Mouse (Mus musculus): Measurements from ENCODE around the gene Rtn4. TPM values are rescaled to one million over a fixed set of nuclear protein-coding genes. Genes with fewer than 3 reads are reported as not detected.

Gene Rtn4
- polyA plus RNA-seq, 1 experiment from 2014 or later: 42.8 TPM

GRCm38 (mm10) chr11:29727901-29728300, 35.2 kb downstream of the Rtn4 start:
- H3K9ac ChIP-seq (replicated peaks; ENCODE audit: low read length): no peak overlapping the region
- no peak overlapping the region for H3K27ac ChIP-seq (ENCODE audit: low read length)
- no peaks in the 10 kb centered on the region for H3K9me3 ChIP-seq (ENCODE audit: low read length)
- H3K4me2 ChIP-seq (replicated peaks; ENCODE audit: low read depth, low read length): no peak overlapping the region
- 91% methylated on average over 1 of the region's 1 CpGs for WGBS
- H3K36me3 ChIP-seq (ENCODE audit: insufficient read depth, low read length): no peaks in the 10 kb centered on the region
- no peaks in the 10 kb centered on the region for H3K27me3 ChIP-seq (ENCODE audit: insufficient read depth, low read length)
- no peak overlapping the region for H3K4me3 ChIP-seq (ENCODE audit: low read length)
- H3K4me1 ChIP-seq (ENCODE audit: insufficient read depth, low read length): peaks cover 3% of the 10 kb centered on the region; the same call in 1 of the 2 replicates
- ATAC-seq (ENCODE audit: low FRiP score, low TSS enrichment): no peak

GRCm38 (mm10) chr11:29739752-29740151, 47.0 kb downstream of the Rtn4 start:
- WGBS: 93% methylated on average over 2 of the region's 2 CpGs
- peaks cover 12% of the 10 kb centered on the region for H3K36me3 ChIP-seq (ENCODE audit: insufficient read depth, low read length)
- no peak overlapping the region for H3K9ac ChIP-seq (replicated peaks; ENCODE audit: low read length)

GRCm38 (mm10) chr11:29744760-29745430, 52.1 kb downstream of the Rtn4 start:
- no peak overlapping the region for H3K4me3 ChIP-seq (ENCODE audit: low read length)
- ATAC-seq (ENCODE audit: low FRiP score, low TSS enrichment): no peak
- H3K27me3 ChIP-seq (ENCODE audit: insufficient read depth, low read length): no peaks in the 10 kb centered on the region
- H3K36me3 ChIP-seq (ENCODE audit: insufficient read depth, low read length): peaks cover 37% of the 10 kb centered on the region
- WGBS: 91% methylated on average over 5 of the region's 5 CpGs
- no peak overlapping the region for H3K27ac ChIP-seq (ENCODE audit: low read length)
- H3K9ac ChIP-seq (replicated peaks; ENCODE audit: low read length): no peak overlapping the region
- no peaks in the 10 kb centered on the region for H3K9me3 ChIP-seq (ENCODE audit: low read length)
- no peak overlapping the region for H3K4me2 ChIP-seq (replicated peaks; ENCODE audit: low read depth, low read length)
- no peaks in the 10 kb centered on the region for H3K4me1 ChIP-seq (ENCODE audit: insufficient read depth, low read length)

More at GRCm38 (mm10) chr11:29739752-29740151, 47.0 kb downstream of the Rtn4 start:
- no peak for ATAC-seq (ENCODE audit: low FRiP score, low TSS enrichment)
- H3K4me2 ChIP-seq (replicated peaks; ENCODE audit: low read depth, low read length): no peak overlapping the region
- H3K27me3 ChIP-seq (ENCODE audit: insufficient read depth, low read length): no peaks in the 10 kb centered on the region
- H3K9me3 ChIP-seq (ENCODE audit: low read length): no peaks in the 10 kb centered on the region
- H3K27ac ChIP-seq (ENCODE audit: low read length): no peak overlapping the region
- no peaks in the 10 kb centered on the region for H3K4me1 ChIP-seq (ENCODE audit: insufficient read depth, low read length)
- no peak overlapping the region for H3K4me3 ChIP-seq (ENCODE audit: low read length)

- peaks cover 37% of the 10 kb centered on the region for H3K36me3 ChIP-seq (ENCODE audit: insufficient read depth, low read length)
- no peak overlapping the region for H3K9ac ChIP-seq (replicated peaks; ENCODE audit: low read length)
- ATAC-seq (ENCODE audit: low FRiP score, low TSS enrichment): no peak
- no peaks in the 10 kb centered on the region for H3K4me1 ChIP-seq (ENCODE audit: insufficient read depth, low read length)
- H3K27ac ChIP-seq (ENCODE audit: low read length): no peak overlapping the region
- no peaks in the 10 kb centered on the region for H3K27me3 ChIP-seq (ENCODE audit: insufficient read depth, low read length)
- H3K4me2 ChIP-seq (replicated peaks; ENCODE audit: low read depth, low read length): no peak overlapping the region
- H3K4me3 ChIP-seq (ENCODE audit: low read length): no peak overlapping the region
- 76% methylated on average over 2 of the region's 2 CpGs for WGBS
- H3K9me3 ChIP-seq (ENCODE audit: low read length): no peaks in the 10 kb centered on the region
These were observed 52.8 kb downstream of the Rtn4 start for GRCm38 (mm10) chr11:29745513-29745912.

- H3K27me3 ChIP-seq (ENCODE audit: insufficient read depth, low read length): no peaks in the 10 kb centered on the region
- H3K27ac ChIP-seq (ENCODE audit: low read length): no peak overlapping the region
- H3K4me1 ChIP-seq (ENCODE audit: insufficient read depth, low read length): no peaks in the 10 kb centered on the region
- no peak for ATAC-seq (ENCODE audit: low FRiP score, low TSS enrichment)
- H3K36me3 ChIP-seq (ENCODE audit: insufficient read depth, low read length): peaks cover 35% of the 10 kb centered on the region
- no peak overlapping the region for H3K9ac ChIP-seq (replicated peaks; ENCODE audit: low read length)
- WGBS: 86% methylated on average over 9 of the region's 9 CpGs
- no peaks in the 10 kb centered on the region for H3K9me3 ChIP-seq (ENCODE audit: low read length)
- no peak overlapping the region for H3K4me3 ChIP-seq (ENCODE audit: low read length)
- no peak overlapping the region for H3K4me2 ChIP-seq (replicated peaks; ENCODE audit: low read depth, low read length)
These were observed 53.5 kb downstream of the Rtn4 start for GRCm38 (mm10) chr11:29746203-29746602.

GRCm38 (mm10) chr11:29747365-29747764, 54.6 kb downstream of the Rtn4 start:
- H3K36me3 ChIP-seq (ENCODE audit: insufficient read depth, low read length): peaks cover 33% of the 10 kb centered on the region
- H3K27ac ChIP-seq (ENCODE audit: low read length): no peak overlapping the region
- no peaks in the 10 kb centered on the region for H3K9me3 ChIP-seq (ENCODE audit: low read length)
- no peak for ATAC-seq (ENCODE audit: low FRiP score, low TSS enrichment)
- no peaks in the 10 kb centered on the region for H3K27me3 ChIP-seq (ENCODE audit: insufficient read depth, low read length)
- no peak overlapping the region for H3K9ac ChIP-seq (replicated peaks; ENCODE audit: low read length)
- no peaks in the 10 kb centered on the region for H3K4me1 ChIP-seq (ENCODE audit: insufficient read depth, low read length)
- H3K4me2 ChIP-seq (replicated peaks; ENCODE audit: low read depth, low read length): no peak overlapping the region
- no peak overlapping the region for H3K4me3 ChIP-seq (ENCODE audit: low read length)
- 95% methylated on average over 3 of the region's 3 CpGs for WGBS

GRCm38 (mm10) chr11:29747881-29748280, 55.1 kb downstream of the Rtn4 start:
- H3K27ac ChIP-seq (ENCODE audit: low read length): no peak overlapping the region
- no peak overlapping the region for H3K9ac ChIP-seq (replicated peaks; ENCODE audit: low read length)
- no peaks in the 10 kb centered on the region for H3K4me1 ChIP-seq (ENCODE audit: insufficient read depth, low read length)
- WGBS: 85% methylated on average over 1 of the region's 1 CpGs
- no peaks in the 10 kb centered on the region for H3K27me3 ChIP-seq (ENCODE audit: insufficient read depth, low read length)
- peaks cover 31% of the 10 kb centered on the region for H3K36me3 ChIP-seq (ENCODE audit: insufficient read depth, low read length)
- H3K4me3 ChIP-seq (ENCODE audit: low read length): no peak overlapping the region
- H3K9me3 ChIP-seq (ENCODE audit: low read length): no peaks in the 10 kb centered on the region
- no peak overlapping the region for H3K4me2 ChIP-seq (replicated peaks; ENCODE audit: low read depth, low read length)
- no peak for ATAC-seq (ENCODE audit: low FRiP score, low TSS enrichment)

GRCm38 (mm10) chr11:29748750-29749467, 56.2 kb downstream of the Rtn4 start:
- WGBS: 86% methylated on average over 8 of the region's 8 CpGs
- ATAC-seq (ENCODE audit: low FRiP score, low TSS enrichment): no peak
- Histone ChIP-seq H3K4me2 (replicated peaks; ENCODE audit: low read depth, low read length) (no peak overlapping the region), H3K27me3 (ENCODE audit: insufficient read depth, low read length) (no peaks in the 10 kb centered on the region), H3K4me3 (ENCODE audit: low read length) (no peak overlapping the region), H3K4me1 (ENCODE audit: insufficient read depth, low read length) (no peaks in the 10 kb centered on the region), H3K9ac (replicated peaks; ENCODE audit: low read length) (no peak overlapping the region), H3K36me3 (ENCODE audit: insufficient read depth, low read length) (peaks cover 31% of the 10 kb centered on the region), H3K27ac (ENCODE audit: low read length) (no peak overlapping the region), H3K9me3 (ENCODE audit: low read length) (no peaks in the 10 kb centered on the region)

- Histone ChIP-seq H3K9me3 (ENCODE audit: low read length) (no peaks in the 10 kb centered on the region), H3K36me3 (ENCODE audit: insufficient read depth, low read length) (peaks cover 28% of the 10 kb centered on the region), H3K9ac (replicated peaks; ENCODE audit: low read length) (no peak overlapping the region), H3K27me3 (ENCODE audit: insufficient read depth, low read length) (no peaks in the 10 kb centered on the region), H3K4me2 (replicated peaks; ENCODE audit: low read depth, low read length) (no peak overlapping the region), H3K4me3 (ENCODE audit: low read length) (no peak overlapping the region), H3K4me1 (ENCODE audit: insufficient read depth, low read length) (no peaks in the 10 kb centered on the region), H3K27ac (ENCODE audit: low read length) (no peak overlapping the region)
- 100% methylated on average over 1 of the region's 1 CpGs for WGBS
- ATAC-seq (ENCODE audit: low FRiP score, low TSS enrichment): no peak
These were observed 56.7 kb downstream of the Rtn4 start for GRCm38 (mm10) chr11:29749468-29749829.

- Histone ChIP-seq H3K27me3 (ENCODE audit: insufficient read depth, low read length) (no peaks in the 10 kb centered on the region), H3K4me1 (ENCODE audit: insufficient read depth, low read length) (no peaks in the 10 kb centered on the region), H3K36me3 (ENCODE audit: insufficient read depth, low read length) (peaks cover 17% of the 10 kb centered on the region), H3K4me3 (ENCODE audit: low read length) (no peak overlapping the region), H3K9me3 (ENCODE audit: low read length) (no peaks in the 10 kb centered on the region), H3K9ac (replicated peaks; ENCODE audit: low read length) (no peak overlapping the region), H3K27ac (ENCODE audit: low read length) (no peak overlapping the region), H3K4me2 (replicated peaks; ENCODE audit: low read depth, low read length) (no peak overlapping the region)
- 90% methylated on average over 2 of the region's 2 CpGs for WGBS
- ATAC-seq (ENCODE audit: low FRiP score, low TSS enrichment): no peak
These were observed 58.3 kb downstream of the Rtn4 start for GRCm38 (mm10) chr11:29751013-29751412.
